ENCODE assay signal across 24 mouse cellular contexts in the genomic region with DNA sequence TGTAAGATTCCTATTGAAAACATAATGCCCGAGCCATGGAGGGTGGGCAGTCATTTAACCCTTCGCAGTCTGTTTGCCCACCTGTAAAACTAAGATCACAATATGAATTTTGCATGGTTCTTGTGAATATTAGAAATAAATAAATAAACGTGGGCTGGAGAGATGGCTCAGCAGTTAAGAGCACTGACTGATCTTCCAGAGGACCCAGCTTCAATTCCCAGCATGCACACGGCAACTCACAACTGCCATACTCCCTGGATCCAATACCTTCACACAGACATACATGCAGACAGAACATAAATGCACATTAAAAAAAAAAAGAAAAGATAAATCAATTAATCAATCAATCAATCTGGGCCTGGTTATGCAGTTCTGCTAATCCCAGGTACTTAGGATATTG.
"Had no signal": no experiment of that assay in that cellular context is flagged by ENCODE, and none has a peak within 500 bp of the region (broad histone marks: within the 10 kb centered on the region; RNA-seq: fewer than 3 reads in every experiment).

No protein-coding gene starts in this region.

- H3K4me1 ChIP-seq: liver, embryonic 12.5 days; liver, embryonic 15.5 days; midbrain, embryonic 15.5 days; neural tube, embryonic 12.5 days; neural tube, embryonic 15.5 days had no signal

- H3K4me3 ChIP-seq: layer of hippocampus, adult 2 months; limb, embryonic 10.5 days; limb, embryonic 13.5 days; liver, embryonic 12.5 days; liver, embryonic 15.5 days; lung, embryonic 15.5 days; megakaryocyte, embryonic 14.5 days; midbrain, embryonic 10.5 days; midbrain, embryonic 15.5 days; neural tube, embryonic 12.5 days; neural tube, embryonic 15.5 days had no signal

- H3K4me2 ChIP-seq: limb, embryonic 13.5 days; liver, embryonic 12.5 days; liver, embryonic 15.5 days; lung, embryonic 15.5 days; midbrain, embryonic 15.5 days; neural tube, embryonic 12.5 days; neural tube, embryonic 15.5 days had no signal

- H3K9ac ChIP-seq: limb, embryonic 13.5 days; liver, embryonic 12.5 days; liver, embryonic 15.5 days; lung, embryonic 15.5 days; midbrain, embryonic 15.5 days; neural tube, embryonic 12.5 days; neural tube, embryonic 15.5 days had no signal

- H3K27ac ChIP-seq: kidney, postnatal 0 days; layer of hippocampus, adult 2 months; limb, embryonic 10.5 days; limb, embryonic 13.5 days; liver, embryonic 12.5 days; liver, embryonic 15.5 days; lung, embryonic 15.5 days; midbrain, embryonic 10.5 days; midbrain, embryonic 15.5 days; neural tube, embryonic 12.5 days; neural tube, embryonic 15.5 days; stomach, postnatal 0 days had no signal

- H3K36me3 ChIP-seq: limb, embryonic 10.5 days; limb, embryonic 13.5 days; liver, embryonic 12.5 days; liver, embryonic 15.5 days; lung, embryonic 15.5 days; midbrain, embryonic 10.5 days; midbrain, embryonic 15.5 days; neural tube, embryonic 12.5 days; neural tube, embryonic 15.5 days had no signal

- H3K9me3 ChIP-seq: limb, embryonic 10.5 days; limb, embryonic 13.5 days; liver, embryonic 12.5 days; liver, embryonic 15.5 days; lung, embryonic 15.5 days; megakaryocyte, embryonic 14.5 days; midbrain, embryonic 10.5 days; midbrain, embryonic 15.5 days; neural tube, embryonic 12.5 days; neural tube, embryonic 15.5 days had no signal

- ATAC-seq: liver, embryonic 12.5 days; midbrain, embryonic 15.5 days had no signal

- DNase-seq: kidney, postnatal 25 days; layer of hippocampus, adult 9-11 months; liver; lung, postnatal 10 days; lung, postnatal 36 days; right cerebral cortex, adult 18-20 months; right cerebral cortex, postnatal 14 days; right cerebral cortex, postnatal 4 days; thymus, adult 2 months; thymus, postnatal 14 days; thymus, postnatal 4 days had no signal

- H3K27me3 ChIP-seq: limb, embryonic 13.5 days; liver, embryonic 15.5 days; lung, embryonic 15.5 days; midbrain, embryonic 15.5 days; neural tube, embryonic 12.5 days; neural tube, embryonic 15.5 days had no signal
